Mouse (Mus musculus) intestine, embryonic 14.5 days (tissue): Measurements from ENCODE around the gene Nlk. TPM values are rescaled to one million over a fixed set of nuclear protein-coding genes. Genes with fewer than 3 reads are reported as not detected.

Source experiments
- ATAC-seq: fragments of 200-750 bp; cut with Nextera tagmentation; replicated peaks from 2 replicates; pipeline ENCODE4 v1.8.0; 2017; ENCODE audit warnings: low read depth, moderate number of reproducible peaks, moderate TSS enrichment, moderate library complexity; ENCODE audit not compliant: low FRiP score, low TSS enrichment
- DNase-seq: peaks from one replicate; pipeline ENCODE4 v3.0.0-alpha.2; 2018; ENCODE audit warnings: low spot score
- H3K27ac ChIP-seq: fragments of 300-500 bp; sonication (generic); 2 replicates; pipeline ENCODE4 v1.5.1; 2014; ENCODE audit warnings: low read depth, mild to moderate bottlenecking, control low read depth
- H3K27me3 ChIP-seq: fragments of 300-500 bp; sonication (generic); replicated peaks from 2 replicates; pipeline ENCODE4 v1.6.1; 2014; ENCODE audit warnings: low read length, control low read depth; ENCODE audit not compliant: control insufficient read depth, insufficient read depth
- H3K36me3 ChIP-seq: fragments of 300-500 bp; sonication (generic); 2 replicates; pipeline ENCODE4 v1.6.1; 2014; ENCODE audit warnings: low read length, control low read depth; ENCODE audit not compliant: control insufficient read depth, insufficient read depth
- H3K4me1 ChIP-seq: fragments of 300-500 bp; sonication (generic); replicated peaks from 2 replicates; pipeline ENCODE4 v1.6.1; 2014; ENCODE audit warnings: low read length, control low read depth, mixed read lengths; ENCODE audit not compliant: control insufficient read depth, insufficient read depth
- H3K4me2 ChIP-seq: fragments of 300-500 bp; sonication (generic); 2 replicates; pipeline ENCODE4 v1.6.1; 2014; ENCODE audit warnings: low read length
- H3K4me3 ChIP-seq: fragments of 300-500 bp; sonication (generic); 2 replicates; pipeline ENCODE4 v1.5.1; 2014; ENCODE audit warnings: low read depth, low read length, control low read depth, mixed read lengths
- H3K9ac ChIP-seq: fragments of 300-500 bp; sonication (generic); 2 replicates; pipeline ENCODE4 v1.6.1; 2014; ENCODE audit warnings: mild to moderate bottlenecking, low read length
- H3K9me3 ChIP-seq: fragments of 300-500 bp; sonication (generic); 2 replicates; pipeline ENCODE4 v1.6.1; 2016; ENCODE audit warnings: low read length, control low read depth; ENCODE audit not compliant: control insufficient read depth
- whole genome bisulfite sequencing: fragments of 180-500 bp; shearing (Covaris S2); extraction: QIAGEN DNeasy Blood & Tissue Kit; methylation state at CpG from one replicate; pipeline ENCODE4 v1.1.7; 2014; 5-methylcytosine and 5-hydroxymethylcytosine counted together
- polyA plus RNA-seq: library from polyadenylated mRNA; unstranded; fragments of >200 nt; fragmentation: Nextera tagmentation; extraction: Ambion mirVana; gene quantifications from 2 replicates; pipeline ENCODE4 v1.2.1, GENCODE M21; 2014

The Nlk gene
- polyA plus RNA-seq, 1 experiment from 2014 or later, result 12.6 TPM

DNA sequence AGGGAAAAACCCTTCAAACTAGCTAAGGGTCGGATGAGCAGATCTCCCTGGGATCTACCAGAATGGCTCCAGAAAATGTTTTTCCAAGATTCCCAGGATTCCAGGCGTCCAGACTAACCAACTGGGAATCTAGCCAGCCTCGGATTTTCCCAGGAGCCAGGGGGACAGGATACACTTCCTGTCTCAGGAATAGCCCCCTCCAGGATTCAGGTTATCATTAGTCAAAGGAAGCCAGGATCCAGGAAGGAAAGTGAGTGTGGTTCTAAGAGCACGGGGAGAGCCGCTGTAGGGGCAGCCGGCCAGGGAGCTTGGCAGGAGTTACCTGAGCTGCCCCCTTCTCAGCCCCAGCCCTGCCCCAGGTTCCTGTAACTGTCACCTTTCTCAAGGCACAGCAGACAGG, 166.1 kb downstream of the Nlk start:
- Histone ChIP-seq H3K9ac (no peak overlapping the region), H3K27me3 (no peaks in the 10 kb centered on the region), H3K4me3 (no peak overlapping the region), H3K4me2 (no peak overlapping the region), H3K9me3 (no peaks in the 10 kb centered on the region), H3K4me1 (peaks cover 16% of the 10 kb centered on the region), H3K36me3 (peaks cover 41% of the 10 kb centered on the region), H3K27ac (no peak overlapping the region; the same call in 1 of the 2 replicates)
- DNase-seq (no peak), ATAC-seq (no peak)
- WGBS, result 61% methylated on average over 6 of the region's 6 CpGs

DNA sequence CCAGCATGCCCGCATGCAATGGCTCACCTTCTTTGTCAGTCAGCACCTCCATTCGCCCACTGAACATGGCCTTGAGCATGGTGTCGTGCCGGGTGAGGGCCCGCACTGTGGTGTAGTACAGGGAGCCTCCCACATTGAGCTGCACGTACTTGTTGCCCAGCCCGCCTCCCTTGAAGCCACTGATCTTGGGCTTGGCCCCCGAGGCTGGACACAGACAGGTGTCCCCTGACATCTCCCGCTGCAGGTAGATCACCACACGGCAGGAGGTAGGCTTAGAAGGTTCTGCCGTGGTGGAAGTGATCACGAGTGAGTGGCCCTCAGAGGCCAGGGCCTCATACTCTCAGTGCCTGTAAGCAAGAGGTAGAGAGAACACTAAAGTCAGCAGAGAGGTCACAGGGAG, 167.2 kb downstream of the Nlk start:
- Histone ChIP-seq H3K27ac (no peak overlapping the region), H3K36me3 (peaks cover 51% of the 10 kb centered on the region)
- WGBS, result 90% methylated on average over 12 of the region's 12 CpGs

DNA sequence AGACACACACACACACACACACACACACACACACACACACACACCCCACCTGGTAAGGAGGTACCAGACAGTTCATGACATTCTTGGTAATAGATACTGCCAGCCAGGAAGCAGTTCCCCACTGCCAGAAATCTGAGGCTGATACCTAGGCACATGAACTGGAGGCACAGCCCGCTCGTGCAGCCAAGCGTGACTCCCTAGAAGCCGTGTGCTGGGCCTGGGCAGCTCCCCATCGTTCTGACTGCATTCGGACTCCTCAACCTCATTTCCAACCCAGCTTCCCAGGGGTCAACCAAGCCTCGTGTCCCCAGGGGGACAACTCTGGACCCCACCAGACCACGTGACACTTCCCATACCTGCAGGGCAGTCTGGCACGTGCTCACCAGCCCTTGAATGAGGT, 168.5 kb downstream of the Nlk start:
- no peak for ATAC-seq
- peaks cover 64% of the 10 kb centered on the region for H3K36me3 ChIP-seq

More for the DNA sequence above, 167.2 kb downstream of the Nlk start:
- H3K4me1 ChIP-seq, result peaks cover 13% of the 10 kb centered on the region
- no peak overlapping the region for H3K9ac ChIP-seq
- DNase-seq (no peak), ATAC-seq (no peak)
- no peaks in the 10 kb centered on the region for H3K9me3 ChIP-seq
- H3K27me3 ChIP-seq, result no peaks in the 10 kb centered on the region
- H3K4me2 ChIP-seq, result no peak overlapping the region
- no peak overlapping the region for H3K4me3 ChIP-seq

DNA sequence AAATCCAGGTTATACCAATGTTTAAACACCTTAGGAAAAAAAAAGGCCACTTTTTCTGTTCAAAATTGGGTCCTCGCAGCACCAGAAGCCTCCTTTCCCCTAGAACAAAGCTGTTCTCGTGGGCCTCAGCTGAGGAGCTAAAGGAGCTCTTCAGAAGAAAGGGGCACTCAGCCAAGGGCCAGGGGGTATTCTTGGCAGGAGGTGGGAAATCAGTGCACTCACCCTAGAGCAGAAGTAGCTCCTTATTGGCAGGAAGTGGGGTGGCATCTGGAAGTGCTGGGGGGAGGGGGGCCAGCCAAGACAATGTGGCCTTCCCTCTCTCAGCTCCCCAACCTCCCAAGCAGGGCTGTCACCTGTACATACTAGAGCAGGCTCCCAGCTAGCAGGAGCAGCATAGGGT, 172.3 kb downstream of the Nlk start:
- no peak for ATAC-seq
- no peak overlapping the region for H3K4me2 ChIP-seq
- 92% methylated on average over 2 of the region's 2 CpGs for WGBS
- H3K4me1 ChIP-seq, result no peaks in the 10 kb centered on the region
- H3K27ac ChIP-seq, result no peak overlapping the region
- DNase-seq, result no peak
- H3K4me3 ChIP-seq, result no peak overlapping the region
- H3K9ac ChIP-seq, result no peak overlapping the region
- H3K36me3 ChIP-seq, result peaks cover 97% of the 10 kb centered on the region
- H3K27me3 ChIP-seq, result no peaks in the 10 kb centered on the region
- no peaks in the 10 kb centered on the region for H3K9me3 ChIP-seq

More for the DNA sequence above, 168.5 kb downstream of the Nlk start:
- Histone ChIP-seq H3K27me3 (no peaks in the 10 kb centered on the region), H3K4me3 (no peak overlapping the region), H3K4me1 (0 out of 2 replicates have a peak, but pooled peaks cover 5% of the 10 kb centered on the region), H3K27ac (no peak overlapping the region), H3K9ac (no peak overlapping the region), H3K9me3 (no peaks in the 10 kb centered on the region), H3K4me2 (no peak overlapping the region)
- WGBS, result 89% methylated on average over 9 of the region's 9 CpGs
- no peak for DNase-seq

DNA sequence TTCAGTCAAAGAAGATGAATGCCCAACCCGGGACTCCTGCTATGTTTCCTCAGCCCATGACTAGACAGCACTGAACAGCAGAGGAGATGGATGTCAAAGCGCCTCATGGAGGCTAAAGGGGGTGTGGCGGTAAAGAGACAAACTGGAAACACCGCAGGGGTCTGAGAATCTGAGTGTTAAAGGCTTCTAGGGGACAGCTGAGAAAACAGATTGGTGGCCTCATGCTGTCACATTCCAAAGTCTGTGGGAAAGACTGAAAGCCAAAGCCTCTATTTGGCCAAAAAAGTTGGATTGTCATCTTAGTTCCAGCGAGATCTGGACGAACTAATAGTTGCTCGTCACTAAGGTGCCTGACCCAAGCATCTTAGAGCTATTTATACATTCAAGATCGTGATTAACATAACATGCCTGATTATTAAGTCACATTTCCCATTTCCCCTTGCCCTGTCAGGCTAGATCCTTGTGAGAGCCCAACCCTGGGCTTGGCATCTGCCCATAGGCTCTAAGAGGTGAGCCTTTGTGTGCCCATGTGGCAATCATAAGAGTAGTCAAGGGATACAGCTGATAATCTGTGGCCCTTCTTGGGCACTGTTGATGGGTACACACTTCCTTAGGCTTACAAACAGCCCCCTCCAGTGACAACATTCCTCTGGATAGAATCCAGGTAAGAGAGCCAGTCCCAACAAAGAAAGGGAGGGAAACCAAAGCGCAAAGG, 173.8 kb downstream of the Nlk start:
- Histone ChIP-seq H3K27ac (no peak overlapping the region), H3K36me3 (peaks cover 99% of the 10 kb centered on the region), H3K9me3 (no peaks in the 10 kb centered on the region), H3K4me1 (no peaks in the 10 kb centered on the region), H3K4me3 (no peak overlapping the region), H3K4me2 (no peak overlapping the region), H3K27me3 (no peaks in the 10 kb centered on the region), H3K9ac (no peak overlapping the region)
- WGBS, result 90% methylated on average over 9 of the region's 9 CpGs
- ATAC-seq (no peak), DNase-seq (no peak)

DNA sequence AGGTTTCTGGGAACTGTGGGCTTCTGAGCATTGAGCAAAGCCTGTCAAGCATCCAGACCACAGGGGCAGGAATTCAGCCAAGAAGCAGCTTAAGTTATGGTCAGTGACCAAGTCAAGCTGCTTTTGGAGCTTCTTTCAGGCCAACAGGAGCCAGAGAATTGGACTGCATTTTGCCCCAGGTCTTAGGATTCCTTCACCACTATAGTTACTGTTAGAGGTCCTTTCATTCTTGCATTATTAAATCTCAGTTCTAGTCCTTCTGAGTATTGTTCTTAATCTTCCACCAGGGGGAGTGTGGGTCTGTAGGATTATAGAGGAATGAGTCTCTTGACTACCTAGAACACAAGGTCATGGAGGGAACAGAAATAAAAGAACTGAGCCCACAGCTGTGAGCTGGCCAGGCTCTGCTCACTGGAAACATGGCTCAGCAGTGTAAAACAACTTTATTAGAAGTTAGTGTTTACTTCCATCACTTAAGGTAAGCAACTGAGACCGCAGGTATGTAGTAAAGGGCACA, 174.6 kb downstream of the Nlk start:
- Histone ChIP-seq H3K27ac (no peak overlapping the region), H3K4me2 (no peak overlapping the region), H3K9ac (no peak overlapping the region), H3K4me1 (no peaks in the 10 kb centered on the region), H3K36me3 (peaks cover 100% of the 10 kb centered on the region), H3K27me3 (no peaks in the 10 kb centered on the region), H3K9me3 (no peaks in the 10 kb centered on the region), H3K4me3 (no peak overlapping the region)
- ATAC-seq, result no peak
- WGBS, result 81% methylated on average over 1 of the region's 1 CpGs
- no peak for DNase-seq

DNA sequence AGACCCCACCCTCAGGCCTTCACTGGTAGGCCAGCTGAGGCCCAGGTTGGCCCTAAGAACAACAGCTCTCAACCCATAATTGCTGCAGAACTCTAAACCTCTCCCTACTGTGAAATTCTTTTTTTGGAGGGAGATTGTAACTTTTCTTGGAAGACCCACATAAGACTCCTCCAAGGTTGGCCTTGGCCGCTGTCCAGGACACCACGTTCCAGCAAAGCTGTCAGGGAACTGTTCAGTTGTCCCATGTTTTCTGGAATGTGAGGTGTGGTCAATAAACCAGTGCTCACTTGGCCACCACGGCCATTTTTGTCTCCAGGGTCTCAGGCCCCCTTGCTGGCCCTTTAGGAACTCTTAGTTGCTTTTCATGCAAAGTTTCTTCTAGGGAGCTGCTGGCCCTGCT, 175.3 kb downstream of the Nlk start:
- WGBS, result 87% methylated on average over 3 of the region's 3 CpGs

GRCm38 (mm10) chr11:78518931-78519330, 178.2 kb downstream of the Nlk start:
- no peak overlapping the region for H3K4me2 ChIP-seq
- DNase-seq, result no peak
- H3K4me3 ChIP-seq, result no peak overlapping the region
- no peaks in the 10 kb centered on the region for H3K27me3 ChIP-seq
- no peaks in the 10 kb centered on the region for H3K9me3 ChIP-seq
- peaks cover 94% of the 10 kb centered on the region for H3K36me3 ChIP-seq
- no peak overlapping the region for H3K27ac ChIP-seq
- 89% methylated on average over 10 of the region's 10 CpGs for WGBS
- no peak overlapping the region for H3K9ac ChIP-seq
- H3K4me1 ChIP-seq, result no peaks in the 10 kb centered on the region
- ATAC-seq, result no peak

More for the DNA sequence above, 175.3 kb downstream of the Nlk start:
- Histone ChIP-seq H3K27me3 (no peaks in the 10 kb centered on the region), H3K36me3 (peaks cover 96% of the 10 kb centered on the region), H3K9me3 (no peaks in the 10 kb centered on the region), H3K4me2 (no peak overlapping the region), H3K27ac (no peak overlapping the region), H3K4me3 (no peak overlapping the region), H3K4me1 (no peaks in the 10 kb centered on the region), H3K9ac (no peak overlapping the region)
- ATAC-seq (no peak), DNase-seq (no peak)
